Mouse (Mus musculus) R1 (cell line): ENCODE data around the gene Trpv6.
A peak's percentile ranks its signal among the peaks of the same experiment; 100 is the strongest.

Experiments
- DNase-seq: peaks from one replicate; pipeline ENCODE4 v3.0.0-alpha.2; 2018; ENCODE audit warnings: low read depth, low spot score

The Trpv6 gene

DNA sequence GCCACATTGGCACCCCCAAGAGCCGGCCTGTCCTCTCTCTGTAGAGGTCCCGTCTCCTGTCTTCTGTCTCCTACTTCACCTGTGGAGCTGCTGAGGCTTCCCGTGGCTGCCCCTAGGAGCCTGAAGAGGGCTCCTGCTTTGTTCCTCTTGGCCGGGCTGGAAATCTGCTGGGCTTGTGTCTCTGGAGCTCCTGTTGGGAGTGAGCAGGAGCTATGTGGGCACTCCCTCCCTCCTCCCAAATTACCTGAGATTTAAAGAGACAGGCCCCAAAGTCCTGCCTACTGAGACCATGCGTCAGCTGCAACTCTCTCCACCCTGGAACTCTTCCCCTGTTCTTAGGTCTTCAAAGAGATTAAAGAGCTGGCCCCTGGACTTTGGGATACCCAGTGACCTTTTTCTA, at the start of gene Trpv6:
Trpv6 (minus strand) TSS at position 228 of the 400 bp plus-strand sequence.
- no peak for DNase-seq

GRCm38 (mm10) chr6:41685596-41685995, 49.4 kb upstream of the Trpv6 start:
- no peak for DNase-seq

DNA sequence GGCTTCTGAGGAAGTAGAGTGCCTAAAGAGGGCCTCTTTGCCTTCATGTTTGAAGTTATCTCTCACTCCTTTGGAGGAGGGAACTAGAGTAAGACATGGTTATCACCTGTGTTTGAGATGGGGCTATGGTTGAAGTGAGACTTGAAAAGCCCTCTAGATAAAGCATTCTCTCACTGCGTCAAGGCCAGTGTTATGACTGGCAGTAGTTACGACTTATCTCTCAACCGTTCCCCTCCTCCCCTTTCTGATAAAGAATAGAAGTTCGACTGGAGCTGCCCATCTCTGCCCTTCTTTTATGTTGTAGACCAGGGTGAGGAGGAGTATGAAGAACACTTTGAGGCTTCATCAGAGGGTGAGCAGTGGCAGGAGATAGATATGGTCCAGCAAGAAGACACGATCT, 48.7 kb upstream of the Trpv6 start:
- no peak for DNase-seq

DNA sequence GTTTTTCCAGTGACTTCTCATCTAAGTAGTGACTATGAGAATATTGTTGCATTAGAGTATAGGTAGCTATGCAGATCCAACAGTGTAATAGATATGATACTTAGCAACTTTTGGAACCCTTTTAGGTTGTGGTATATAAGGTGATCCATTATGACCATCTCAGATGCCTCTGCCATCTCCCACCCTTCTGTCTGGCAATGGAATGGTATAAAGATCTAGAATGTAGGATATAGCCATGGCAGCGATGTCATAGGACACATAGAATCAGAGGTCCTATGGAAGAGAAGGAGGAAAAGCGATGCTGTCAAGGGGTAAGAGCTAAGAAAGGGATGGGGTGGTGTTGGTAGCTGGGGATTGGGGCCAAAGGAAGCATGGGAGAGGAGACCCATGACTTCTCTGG, 47.9 kb upstream of the Trpv6 start, which contains the start of gene Llcfc1:
Llcfc1 (plus strand) TSS at position 301 of the 400 bp plus-strand sequence.
- no peak for DNase-seq

DNA sequence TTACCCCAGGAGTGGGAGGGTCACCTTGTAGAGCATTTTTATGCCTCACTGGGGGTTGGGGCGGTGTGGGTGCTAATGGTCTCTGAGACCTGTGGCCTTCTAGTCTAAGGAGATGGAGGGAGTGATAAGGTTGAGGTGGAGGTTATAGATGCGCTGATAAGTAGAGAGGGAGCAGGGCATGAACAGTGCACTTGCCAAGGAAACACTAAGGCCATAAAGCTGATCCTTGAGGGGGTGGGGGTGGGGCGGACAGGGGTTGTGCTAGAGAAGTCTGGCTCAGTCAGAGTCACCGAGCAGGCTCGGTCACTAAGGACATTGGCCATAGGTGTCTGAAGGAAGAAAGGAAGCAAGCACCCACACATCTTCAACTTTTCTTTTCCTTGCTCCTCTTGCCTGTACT, 45.5 kb upstream of the Trpv6 start:
- DNase-seq, result no peak

- DNase-seq, result peak; percentile 35
Measured at GRCm38 (mm10) chr6:41680669-41681068, 44.5 kb upstream of the Trpv6 start, which contains the start of gene Trpv5. Gene Trpv5, minus strand, starts transcription at chr6:41680769.

- DNase-seq, result no peak
Measured at GRCm38 (mm10) chr6:41676530-41676929, 40.3 kb upstream of the Trpv6 start.

DNA sequence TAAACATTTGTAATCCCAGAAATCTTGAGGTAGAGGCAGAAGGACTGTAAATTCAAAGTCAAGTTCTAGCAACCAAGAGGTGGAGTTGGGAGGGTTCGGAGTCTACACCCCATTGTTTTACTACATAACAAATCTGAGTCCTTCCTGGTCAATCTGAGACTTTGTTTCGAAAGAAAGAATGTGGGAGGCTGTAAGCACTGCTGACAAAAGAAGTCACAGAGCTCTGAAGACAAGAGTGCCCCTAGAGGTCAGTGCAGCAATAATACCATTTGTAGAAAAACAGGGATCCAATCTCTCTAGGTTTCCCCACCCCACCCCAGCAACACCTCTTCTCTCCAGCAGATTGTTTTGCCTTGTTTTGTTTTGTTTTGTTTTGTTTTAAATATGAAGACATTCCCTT, 26.1 kb upstream of the Trpv6 start:
- DNase-seq, result peak; percentile 58

- no peak for DNase-seq
Measured at GRCm38 (mm10) chr6:41658487-41658886, 22.3 kb upstream of the Trpv6 start.

GRCm38 (mm10) chr6:41654648-41655047, 18.4 kb upstream of the Trpv6 start:
- DNase-seq, result no peak

DNA sequence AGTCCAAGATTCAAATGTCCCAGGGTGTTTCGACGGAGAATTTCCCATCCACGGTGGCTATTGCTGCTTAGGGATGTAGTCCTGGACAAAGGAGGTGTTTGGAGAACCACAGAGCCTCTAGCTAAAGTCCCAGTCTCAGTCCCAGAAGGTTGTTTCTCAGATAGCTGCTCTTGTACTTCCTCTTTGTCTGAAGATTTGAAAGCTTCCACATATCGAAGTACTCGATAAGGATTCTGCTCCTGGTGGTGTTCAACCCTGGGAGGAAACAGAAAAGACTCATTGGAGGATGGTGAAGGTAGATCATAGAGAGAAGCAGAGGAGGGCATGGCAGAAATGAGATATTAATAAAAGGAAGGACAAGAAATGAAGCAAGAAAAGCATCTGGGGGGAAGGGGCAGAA, 17.0 kb upstream of the Trpv6 start:
- no peak for DNase-seq

DNA sequence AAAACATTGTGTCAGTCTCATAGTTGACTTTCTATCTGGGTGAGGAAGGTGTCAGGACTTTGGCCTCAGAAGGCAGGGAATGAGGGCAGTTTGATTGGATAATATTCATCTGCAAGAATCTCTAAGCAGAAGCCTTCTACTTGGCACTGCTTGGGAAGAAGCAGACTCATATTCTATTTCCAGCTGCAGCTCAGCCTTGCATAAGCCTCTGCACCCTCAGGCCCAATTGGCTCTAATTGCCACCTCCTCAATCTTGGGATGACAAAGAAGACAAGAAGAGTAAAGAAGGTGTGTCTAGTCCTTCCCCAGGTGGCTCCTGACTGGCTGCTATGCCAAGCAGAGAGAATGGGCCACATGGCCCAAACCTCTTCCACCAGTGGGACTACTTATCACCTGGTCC, 10.5 kb upstream of the Trpv6 start:
- DNase-seq, result no peak

GRCm38 (mm10) chr6:41646220-41646619, 10.0 kb upstream of the Trpv6 start:
- DNase-seq, result no peak

- DNase-seq, result no peak
Measured at GRCm38 (mm10) chr6:41643227-41643626, 7.0 kb upstream of the Trpv6 start.

- DNase-seq, result no peak
Measured at GRCm38 (mm10) chr6:41642765-41643164, 6.6 kb upstream of the Trpv6 start.

DNA sequence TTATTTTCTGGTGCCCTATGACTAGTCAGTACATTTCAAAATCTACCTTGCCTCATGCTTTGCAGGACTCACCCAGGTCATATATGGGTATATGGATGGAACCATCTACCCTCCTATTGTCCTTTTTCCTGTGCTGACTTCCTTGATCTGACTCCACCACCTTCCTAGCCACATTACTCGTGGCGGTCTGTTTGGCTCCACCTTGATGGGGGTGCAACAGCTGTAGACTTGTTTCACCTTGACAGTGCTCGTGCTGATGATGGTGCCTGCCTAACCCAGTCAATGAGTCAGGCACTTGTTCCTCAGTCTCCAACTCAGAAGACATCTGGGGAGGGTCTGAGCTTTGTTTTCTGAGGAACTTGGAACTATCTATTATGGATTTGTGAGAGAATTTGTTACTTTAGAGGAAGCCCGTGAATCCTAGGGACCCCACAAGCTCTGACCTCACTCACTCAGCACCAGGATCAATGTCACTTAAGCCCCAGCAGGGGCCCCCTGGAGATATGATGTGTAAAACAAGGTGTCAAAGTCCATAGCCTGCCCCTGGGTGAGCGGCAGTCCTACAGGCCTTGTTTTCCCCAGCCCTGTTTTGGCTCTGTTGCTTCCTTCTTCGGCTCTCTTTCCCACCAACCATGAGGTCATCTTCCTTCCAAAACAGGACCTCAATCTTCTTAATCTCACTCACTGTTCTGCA, 5.1 kb upstream of the Trpv6 start:
- DNase-seq, result no peak

GRCm38 (mm10) chr6:41640449-41640848, 4.2 kb upstream of the Trpv6 start:
- DNase-seq, result no peak

DNA sequence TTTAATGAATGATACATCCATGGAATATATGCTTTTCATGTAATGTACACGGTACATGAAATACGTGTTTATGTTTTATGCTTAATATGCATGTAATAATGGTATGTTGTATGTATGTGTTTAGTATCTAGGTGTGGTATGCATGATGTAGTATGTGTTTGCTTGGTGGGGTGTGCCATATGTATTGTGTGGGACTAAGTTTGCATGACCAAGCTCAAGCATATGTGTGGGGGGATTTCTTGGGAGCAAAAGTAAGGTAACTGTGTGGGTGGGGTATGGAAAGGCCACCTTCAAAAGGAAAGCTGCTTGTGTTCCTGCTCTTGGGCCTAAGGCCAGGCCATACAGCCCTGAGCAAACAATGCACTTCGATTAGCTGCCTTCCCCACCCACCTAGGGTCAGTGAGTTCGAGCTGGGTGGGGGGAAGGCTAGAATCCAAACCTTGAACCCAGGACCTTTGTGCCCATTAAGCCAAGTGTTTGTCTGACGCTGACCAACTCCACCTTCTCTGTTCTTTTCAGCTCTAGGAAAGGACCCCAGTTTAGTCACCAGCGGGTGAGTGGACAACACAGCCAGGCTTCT, 1.8 kb upstream of the Trpv6 start:
- no peak for DNase-seq

GRCm38 (mm10) chr6:41637393-41637792, 1.2 kb upstream of the Trpv6 start:
- no peak for DNase-seq

DNA sequence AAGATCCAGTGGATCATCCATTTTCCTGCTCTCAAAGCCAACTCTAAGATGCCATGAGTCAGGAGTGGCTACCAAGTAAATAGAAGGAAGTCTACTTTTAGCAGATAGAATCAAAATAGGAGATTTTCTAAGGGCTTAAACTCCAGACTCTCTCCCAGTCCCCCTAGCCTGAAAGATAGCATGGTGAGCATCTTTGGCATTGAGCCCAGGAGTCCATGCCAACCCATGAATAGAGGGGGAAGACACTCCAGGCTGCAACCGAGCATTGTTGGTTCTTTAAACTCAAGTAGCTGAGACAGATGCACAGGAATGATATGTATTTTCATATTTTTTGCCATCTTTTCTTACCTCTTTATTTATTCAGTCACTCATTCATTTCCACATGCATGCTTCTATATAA, 994 bp downstream of the Trpv6 start:
- no peak for DNase-seq

DNA sequence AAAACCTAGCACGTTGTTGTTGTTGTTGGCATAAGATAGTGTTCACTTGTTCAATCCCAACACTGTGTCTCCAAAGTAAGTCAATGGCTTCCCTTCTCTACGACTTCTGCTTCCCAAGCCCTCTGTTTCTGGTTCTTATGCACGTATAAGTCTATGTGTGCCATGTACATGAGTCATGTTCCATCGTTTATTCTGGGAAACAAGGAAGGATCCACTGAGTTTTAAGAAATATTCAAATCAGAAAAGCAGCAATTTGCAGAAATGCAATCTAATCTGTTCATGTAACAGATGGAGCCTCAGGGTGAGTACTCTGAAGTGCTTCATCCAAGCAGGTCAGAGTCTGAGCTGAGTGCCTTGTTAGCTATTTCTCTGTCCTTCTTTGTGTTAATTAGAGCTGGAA, 4.7 kb downstream of the Trpv6 start:
- DNase-seq, result no peak

DNA sequence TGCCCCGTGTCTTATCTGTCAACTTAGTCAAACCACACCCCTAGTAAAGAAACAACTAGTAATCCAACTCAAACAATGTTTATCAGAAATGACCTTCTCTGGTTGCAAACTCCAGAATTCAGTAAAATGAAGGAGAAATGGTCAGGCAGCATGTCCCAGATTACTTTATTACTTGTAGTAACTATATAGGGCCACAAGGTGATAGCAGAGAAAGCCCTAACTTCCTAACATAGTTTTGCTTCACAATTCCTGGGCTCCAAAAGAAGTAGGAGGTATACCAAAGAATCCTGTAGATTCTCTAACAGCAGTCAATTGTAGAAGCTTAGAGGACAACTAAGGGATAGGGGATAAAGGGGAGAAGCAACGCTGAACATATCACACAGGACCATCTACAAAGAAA, 5.4 kb downstream of the Trpv6 start:
- DNase-seq, result no peak

DNA sequence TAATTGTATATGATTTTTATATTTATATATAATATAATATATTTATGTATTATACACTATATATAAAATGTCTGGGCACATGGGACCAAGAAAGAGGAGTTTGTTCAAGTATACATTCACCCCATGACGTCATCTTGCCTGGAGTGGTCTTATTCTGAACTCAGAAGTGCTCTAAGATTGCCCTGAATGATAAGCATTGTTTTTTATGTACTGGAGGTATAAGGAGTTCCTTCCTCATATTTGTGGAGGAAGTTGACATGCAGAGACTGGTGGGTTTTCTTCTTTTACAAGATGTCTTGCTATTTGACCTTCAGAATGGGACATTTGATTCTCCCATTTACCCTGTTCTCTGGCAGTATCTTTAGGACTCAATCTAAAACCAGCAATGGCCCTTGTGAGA, 8.0 kb downstream of the Trpv6 start:
- no peak for DNase-seq

DNA sequence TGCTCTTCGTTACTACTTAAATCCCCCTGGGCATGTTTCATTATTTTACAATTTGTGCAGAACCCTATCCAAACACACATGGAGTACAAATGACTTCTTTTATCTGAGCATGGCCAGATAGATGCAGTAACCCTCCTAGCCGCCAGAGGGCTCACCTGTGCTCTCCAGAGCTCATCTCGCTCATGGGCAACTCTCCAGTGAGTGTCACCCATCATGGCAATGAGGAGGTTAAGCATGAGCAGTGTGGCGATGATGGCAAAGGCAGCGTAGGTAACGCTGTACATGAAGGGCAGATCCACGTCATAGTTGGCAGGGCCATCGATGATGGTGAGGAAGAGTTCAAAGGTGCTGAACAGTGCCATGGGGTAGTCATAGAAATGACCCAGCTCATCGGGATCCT, 13.5 kb downstream of the Trpv6 start:
- peak; percentile 62 for DNase-seq
